Mouse (Mus musculus): ENCODE measurements at regions not wholly inside any gene's neighbourhood (a gene's known extent, or its start where the extent isn't known, plus 50 kb on each side); places are given as distances from the start of the nearest gene placed in this dataset.

GRCm38 (mm10) chr2:178664977-178665376 lies 234.6 kb downstream of the Cdh26 start:
- DNase-seq = peak; percentile 43 to 51

- peak in 1 of 2 experiments; percentile 13 for DNase-seq
Measured at GRCm38 (mm10) chr2:178668451-178668850, 238.1 kb downstream of the Cdh26 start.

- no peak for DNase-seq
Measured at GRCm38 (mm10) chr2:178670952-178671351, 240.6 kb downstream of the Cdh26 start.

- DNase-seq = no peak
Measured at GRCm38 (mm10) chr2:178673621-178674020, 243.3 kb downstream of the Cdh26 start.

GRCm38 (mm10) chr2:178674621-178675020 lies 244.3 kb downstream of the Cdh26 start:
- no peak for DNase-seq

DNA sequence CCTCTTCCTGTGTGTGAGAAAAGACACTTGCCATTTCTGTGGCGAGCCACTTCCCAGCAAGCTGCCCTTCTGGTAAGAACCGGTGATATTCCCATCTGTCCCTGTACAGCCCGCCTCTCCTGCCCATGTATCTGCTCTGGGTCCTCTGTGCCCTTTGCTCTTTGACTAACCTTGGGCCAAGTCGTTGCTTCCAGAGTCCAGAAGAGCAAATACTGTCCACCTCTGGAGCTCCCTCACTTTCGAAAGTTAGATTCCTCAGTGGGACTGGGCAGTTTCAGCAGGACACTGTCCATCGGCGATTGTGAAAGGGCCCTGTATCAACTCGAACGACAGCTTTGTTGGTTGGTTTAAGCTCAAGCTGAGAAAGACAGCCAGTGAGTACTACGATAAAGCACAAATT lies 246.6 kb downstream of the Cdh26 start:
- DNase-seq = no peak

GRCm38 (mm10) chr2:178680368-178680767 lies 250.0 kb downstream of the Cdh26 start:
- no peak for DNase-seq

DNA sequence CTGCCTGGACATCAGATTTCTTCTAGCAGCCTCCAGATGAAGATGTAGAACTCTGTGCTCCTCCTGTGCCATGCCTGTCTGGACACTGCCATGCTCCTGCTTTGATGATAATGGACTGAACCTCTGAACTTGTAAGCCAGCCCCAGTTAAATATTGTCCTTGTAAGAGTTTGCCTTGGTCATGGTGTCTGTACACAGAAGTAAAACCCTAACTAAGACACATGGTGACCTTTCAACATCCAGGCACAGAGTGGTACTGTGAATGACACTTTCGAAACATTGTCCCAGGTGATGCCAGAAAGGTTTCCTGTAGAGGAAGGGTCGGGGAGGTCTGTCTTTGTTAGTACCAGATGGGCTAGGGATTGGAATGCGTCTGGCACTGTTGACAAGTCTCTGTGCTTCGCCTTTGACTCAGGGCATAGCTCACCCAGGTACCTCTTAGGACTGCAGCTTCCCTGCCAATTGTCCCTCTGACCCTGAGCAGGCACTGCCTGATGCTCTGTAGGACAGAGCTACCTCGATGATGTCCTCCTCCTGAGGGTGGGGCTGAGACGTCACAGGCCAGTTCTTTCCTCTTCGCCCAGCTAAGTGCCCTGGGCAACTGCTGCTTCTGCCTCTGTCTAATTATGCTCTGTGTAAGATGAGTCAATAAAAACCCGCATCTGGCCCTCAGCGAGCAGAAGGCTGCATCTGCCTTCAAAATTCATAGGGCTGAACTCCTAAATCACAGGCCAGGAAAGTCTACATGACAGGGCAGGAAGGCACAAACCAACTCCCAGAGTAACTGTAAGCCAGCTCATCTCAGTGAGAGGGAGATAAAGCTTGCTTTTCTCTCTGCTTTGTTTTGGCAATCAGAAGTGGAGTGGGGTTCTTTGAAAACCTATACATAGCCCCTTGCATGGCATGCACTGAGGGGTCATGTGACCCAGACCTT lies 254.0 kb downstream of the Cdh26 start:
- DNase-seq = no peak

DNA sequence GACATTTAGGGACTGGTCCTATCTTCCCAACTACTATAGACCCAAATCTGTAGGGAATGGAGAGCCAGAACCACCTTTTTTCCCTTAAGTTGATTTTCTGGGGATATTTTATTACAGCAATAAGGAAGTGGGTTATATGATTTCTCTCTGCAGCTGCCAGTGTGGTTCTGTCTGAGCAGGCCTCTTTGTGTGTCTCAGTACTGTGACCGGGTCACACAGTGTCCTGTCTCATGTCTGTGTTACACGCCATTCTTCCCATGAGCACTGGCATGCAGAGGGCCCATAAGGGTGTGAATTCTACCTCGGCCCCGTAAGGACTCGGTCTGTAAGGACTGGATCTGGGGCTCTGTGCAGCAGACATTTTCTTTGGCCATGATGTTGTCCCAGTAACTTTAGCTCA lies 254.9 kb downstream of the Cdh26 start:
- no peak for DNase-seq

- no peak for DNase-seq
Measured at GRCm38 (mm10) chr2:178686167-178686601, 255.9 kb downstream of the Cdh26 start.

- DNase-seq = no peak
Measured at GRCm38 (mm10) chr2:178688586-178688985, 258.3 kb downstream of the Cdh26 start.

GRCm38 (mm10) chr2:178691190-178691864 lies 261.0 kb downstream of the Cdh26 start:
- no peak for DNase-seq

DNA sequence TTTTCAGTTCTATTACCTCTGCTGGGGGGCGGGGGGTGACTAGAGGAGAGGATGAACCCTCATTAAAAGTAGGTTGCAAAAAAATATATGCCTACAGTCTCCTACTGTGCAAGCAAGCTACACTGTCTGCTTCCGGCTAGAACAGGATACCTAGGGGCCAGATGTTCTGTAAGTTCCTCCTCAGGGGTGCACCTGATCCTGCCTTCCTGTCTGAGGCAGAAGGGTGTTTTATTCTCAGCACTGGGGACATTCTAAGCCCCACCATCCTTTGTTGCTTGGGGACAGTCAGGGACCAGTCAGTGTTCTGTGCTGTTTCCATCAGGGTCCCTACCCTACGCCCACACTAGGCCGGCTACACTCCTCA lies 261.5 kb downstream of the Cdh26 start:
- no peak for DNase-seq

GRCm38 (mm10) chr2:178692231-178692630 lies 261.9 kb downstream of the Cdh26 start:
- DNase-seq = no peak

- DNase-seq = peak; percentile 17 to 24
Measured at GRCm38 (mm10) chr2:178698648-178699047, 268.3 kb downstream of the Cdh26 start.

DNA sequence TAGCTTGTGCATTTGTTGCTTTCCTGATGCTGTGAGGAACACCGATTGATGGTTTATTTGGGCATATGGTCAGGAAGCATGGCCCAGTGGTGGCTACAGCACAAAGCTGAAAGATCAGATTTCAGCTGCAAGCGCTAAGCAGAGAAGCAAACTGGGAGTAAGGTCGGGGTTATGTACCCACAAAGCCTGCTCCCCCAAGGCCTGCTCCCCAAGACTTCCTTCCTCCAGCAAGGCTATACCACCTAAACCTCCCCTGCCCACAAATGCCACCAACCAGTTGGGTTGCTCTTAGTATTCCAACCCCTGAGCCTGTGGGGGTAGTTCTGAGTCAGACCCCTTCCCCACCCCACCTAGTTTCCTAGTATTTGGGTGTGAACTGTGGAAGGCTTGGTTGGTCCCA lies 270.5 kb downstream of the Cdh26 start:
- no peak for DNase-seq

DNA sequence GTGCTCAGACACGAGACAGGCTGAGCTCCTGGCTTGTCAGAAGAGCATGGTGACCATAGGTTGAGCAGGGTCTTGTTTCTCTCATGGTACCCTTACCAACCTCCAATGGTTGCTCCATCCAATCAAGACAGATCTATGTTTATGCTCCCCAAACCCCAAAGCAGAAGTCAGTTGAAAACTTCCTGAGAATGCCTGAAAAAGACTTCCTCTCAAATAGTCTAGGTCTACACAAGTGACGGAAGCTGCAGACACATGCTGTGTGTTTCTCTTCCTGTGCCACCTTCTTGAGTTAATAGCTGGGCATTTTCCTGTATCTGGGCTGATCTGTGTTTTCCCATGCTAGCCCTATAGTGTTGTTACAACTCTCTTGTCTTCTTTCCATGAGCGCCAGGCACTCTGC lies 274.2 kb downstream of the Cdh26 start:
- DNase-seq = no peak

DNA sequence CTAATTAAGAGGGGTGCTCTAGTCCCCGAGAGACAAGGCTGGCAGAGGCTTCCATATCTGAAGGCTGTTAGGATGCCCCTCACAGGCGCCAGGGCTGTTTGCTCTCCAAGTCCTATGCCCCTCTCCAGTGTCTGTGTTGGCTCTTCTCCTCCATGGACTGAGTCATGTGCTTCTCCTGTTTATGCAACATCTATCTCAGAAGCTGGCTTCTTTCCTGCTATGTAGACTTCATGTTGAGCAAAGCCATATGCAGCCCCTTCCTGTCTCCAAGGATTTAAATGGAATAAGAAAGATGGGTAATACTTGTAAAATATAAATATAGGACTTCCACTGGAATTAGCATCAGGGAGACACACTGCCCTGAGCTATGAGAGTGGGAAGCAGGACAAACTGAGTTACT lies 278.3 kb downstream of the Cdh26 start:
- no peak for DNase-seq

DNA sequence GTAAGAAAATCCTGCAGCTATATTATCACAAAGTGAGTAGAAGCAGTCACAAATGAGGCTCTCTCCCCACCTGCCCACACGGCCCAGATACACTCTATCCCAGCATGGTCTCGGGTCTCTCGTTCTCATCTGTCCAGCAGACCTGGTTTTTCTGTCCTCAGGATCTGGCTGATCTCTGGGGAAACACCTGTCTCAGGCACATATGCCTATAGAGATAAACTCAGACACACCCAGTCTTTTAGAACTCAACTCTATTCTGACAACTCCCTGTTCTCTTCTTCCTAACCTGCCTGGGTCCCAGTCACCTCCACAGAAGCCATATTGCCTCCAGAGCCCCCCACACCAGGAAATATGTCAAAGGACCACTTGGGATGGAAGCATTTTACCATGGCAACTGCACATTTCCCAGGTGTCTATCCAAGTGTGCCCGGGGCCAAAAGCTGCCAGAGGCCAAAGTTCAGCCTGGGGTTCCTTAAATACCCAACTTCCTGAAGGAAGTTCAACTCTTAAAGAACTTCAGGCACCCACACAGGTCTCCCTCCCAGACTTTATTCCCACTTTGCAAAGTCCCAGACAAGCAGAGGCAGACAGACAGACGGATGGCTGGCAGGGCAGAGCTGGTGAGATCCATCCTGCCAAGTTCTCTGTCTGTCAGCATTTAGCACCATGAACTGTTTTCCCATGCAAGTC lies 279.0 kb downstream of the Cdh26 start:
- DNase-seq = no peak

- DNase-seq = no peak
Measured at GRCm38 (mm10) chr2:178710001-178710400, 279.7 kb downstream of the Cdh26 start.

GRCm38 (mm10) chr2:178711587-178712080 lies 281.3 kb downstream of the Cdh26 start:
- DNase-seq = no peak

DNA sequence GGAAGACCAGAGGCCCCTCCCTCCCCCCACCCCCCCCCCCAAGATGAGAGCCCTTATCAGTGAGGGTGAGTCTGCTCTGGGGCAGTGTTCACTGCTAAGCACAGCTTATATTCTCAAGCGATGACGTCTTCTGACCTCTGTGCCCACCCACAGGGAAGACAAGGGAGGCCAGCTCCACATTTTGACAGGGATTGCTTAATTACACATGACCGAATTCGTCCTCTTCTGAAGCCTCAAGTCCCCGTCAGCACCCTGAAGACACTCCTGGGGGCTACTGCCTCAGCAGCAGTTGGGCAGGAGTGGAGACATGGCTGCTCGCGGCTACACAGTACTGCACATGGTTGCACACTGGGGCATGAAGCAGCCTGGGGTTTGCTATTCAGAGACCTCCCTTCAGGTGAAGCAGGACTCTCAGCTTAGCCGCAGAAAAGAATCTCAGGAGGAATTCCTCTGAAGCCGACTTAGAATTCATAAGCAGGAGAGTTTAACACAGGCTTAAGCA lies 282.1 kb downstream of the Cdh26 start:
- DNase-seq = no peak
